Mouse (Mus musculus) lung, postnatal 14 days (tissue): ENCODE measurements around the gene Ints5.
"Not testable (repeated sequence)": the region's sequence is repeated elsewhere in the genome, so short reads cannot be mapped to it uniquely, and the experiment has no call there.

ENCODE experiments used
- DNase-seq: peaks from one replicate; pipeline ENCODE4 v3.0.0; 2021

The Ints5 gene

DNA sequence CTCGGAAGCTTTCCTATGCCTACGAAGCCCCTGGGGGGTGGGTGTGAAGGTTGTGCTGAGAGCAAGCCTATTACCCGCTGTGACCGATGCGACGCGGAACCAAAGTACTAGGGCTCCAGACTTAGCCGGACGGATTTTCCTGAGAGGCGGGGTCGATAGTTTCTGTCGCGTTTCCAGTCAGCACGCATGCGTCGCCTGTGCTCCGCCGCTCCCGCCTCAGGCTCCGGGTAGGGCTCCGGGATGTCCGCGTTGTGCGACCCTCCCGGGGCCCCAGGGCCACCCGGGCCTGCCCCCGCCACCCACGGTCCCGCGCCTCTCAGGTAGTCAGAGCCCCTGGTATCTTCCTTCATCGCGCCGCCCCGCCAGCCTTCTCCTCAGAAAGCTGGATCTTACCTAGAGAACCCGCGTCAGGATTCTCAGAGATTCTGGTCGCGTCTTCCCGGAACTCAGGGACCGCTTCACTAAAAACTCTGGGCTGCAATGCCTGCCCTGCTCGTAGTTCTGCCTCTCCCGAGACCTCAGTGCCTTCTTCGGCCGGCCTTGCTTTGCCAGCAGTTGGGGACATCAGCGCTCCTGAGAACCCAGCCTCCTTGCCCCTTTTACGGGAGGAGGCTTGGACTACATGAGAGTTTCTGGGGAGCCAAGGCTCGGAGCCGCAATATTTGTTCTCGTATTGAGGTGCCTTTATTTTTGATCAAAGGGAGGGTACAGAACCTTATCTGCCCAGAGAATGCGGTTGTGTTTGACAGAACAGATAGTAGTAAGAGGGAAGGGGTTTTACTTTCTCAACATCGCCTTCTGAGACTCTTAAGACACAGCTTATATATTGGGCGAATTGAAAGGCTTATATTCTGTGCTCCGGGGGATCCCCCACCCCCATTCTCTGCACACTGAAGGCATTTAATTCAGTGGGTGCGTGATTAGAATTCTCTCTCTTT is at the start of gene Ints5:
Ints5 (plus strand) TSS at position 177 of the 938 bp plus-strand sequence.
- DNase-seq: peak; percentile 86

DNA sequence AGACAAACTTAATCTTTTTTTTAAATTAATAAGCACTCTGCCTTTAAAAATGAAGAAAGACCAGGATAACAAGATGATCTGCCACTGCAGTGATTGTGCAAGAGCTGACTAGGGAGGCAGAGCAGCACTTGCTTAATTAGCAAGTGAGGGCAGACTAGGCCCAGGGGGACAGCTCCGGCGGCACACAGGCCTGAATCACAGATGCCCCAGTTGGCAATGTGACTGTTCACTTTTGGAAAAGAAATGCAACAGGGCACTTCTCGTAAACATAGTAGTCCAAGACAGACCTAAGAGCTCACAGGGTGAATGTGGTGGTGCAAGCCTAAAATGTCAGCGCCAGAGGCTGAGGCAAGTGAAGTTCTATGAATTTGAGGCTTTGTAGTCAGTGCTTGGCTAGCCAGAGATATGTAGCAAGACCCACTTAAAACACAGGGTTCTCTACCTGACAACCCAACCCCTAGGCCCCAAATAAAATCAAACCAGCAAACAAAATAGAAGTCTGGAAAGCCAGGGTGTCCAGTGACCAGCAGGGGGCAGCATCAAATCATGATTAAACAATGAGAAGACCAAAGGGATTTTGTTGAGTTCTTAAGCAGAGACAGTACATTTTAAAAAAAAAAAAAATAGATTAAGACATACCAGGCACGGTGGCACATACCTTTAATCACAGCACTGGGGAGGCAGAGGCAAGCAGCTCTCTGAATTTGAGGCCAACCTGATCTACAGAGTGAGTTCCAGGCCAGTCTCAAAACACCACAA is 48.3 kb upstream of the Ints5 start:
- DNase-seq: peak; percentile 90

DNA sequence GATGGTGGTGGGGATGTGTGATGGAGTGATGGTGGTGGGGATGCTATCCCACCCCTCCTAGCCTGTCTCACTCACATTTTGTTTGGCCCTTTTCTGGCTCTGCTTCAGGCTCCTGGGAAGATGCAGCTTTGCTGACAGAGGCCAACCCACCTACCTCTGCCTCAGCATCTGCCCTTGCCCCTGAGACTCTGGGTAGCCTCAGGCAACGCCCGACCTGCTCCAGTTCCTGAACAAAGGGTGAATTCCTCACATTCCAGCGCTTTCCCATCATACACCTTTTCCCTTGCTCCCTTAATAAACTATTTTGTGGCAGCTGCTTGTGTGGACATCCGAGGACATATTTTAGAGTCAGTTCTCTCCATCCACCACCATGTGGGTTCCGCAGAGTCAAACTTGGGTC is 44.4 kb upstream of the Ints5 start:
- DNase-seq: no peak

DNA sequence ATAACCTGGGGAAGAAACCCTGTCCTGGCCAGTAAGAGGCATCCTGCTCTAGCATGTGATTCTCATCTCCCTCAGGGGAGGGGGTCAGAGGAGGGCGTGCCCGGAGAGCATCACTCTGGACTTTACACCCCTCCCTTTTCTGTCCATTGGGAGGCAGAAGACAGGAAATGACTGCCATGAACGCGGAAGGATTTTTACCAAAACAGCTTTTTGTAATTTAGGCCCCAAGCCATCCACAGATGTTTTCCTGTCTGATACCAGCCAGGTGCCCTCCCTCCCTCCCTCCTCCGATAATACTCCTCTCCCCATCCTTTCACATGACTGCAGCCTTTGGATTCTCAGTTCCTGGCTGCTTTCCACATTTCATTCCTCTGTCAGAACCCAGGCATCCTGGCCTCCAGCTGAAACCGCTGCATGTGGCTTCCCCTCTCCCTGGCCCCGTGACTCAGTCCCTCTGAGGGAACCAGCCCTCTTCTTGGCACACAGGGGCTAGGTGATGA is 42.4 kb upstream of the Ints5 start, which contains the start of gene Lrrn4cl:
Lrrn4cl (plus strand) TSS at position 367 of the 500 bp plus-strand sequence.
- DNase-seq: no peak

DNA sequence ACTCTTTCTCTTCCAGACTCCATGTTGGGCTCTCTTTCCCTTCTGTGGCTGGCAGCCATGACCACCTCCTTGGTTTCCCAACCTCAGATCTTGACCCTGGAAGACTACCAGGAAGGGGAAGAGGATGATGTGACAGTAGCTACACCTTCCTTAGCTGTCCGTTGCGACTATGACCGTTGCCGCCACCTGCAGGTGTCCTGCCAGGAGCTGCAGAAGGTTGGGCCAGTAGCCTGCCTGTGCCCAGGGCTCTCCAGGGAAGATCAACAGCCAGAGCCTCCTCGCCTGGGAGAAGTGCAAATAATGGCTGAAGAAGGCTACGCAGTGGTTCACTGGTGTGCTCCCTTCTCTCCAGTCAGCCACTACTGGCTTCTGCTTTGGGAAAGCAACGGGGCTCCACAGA is 41.2 kb upstream of the Ints5 start:
- DNase-seq: peak; percentile 26

DNA sequence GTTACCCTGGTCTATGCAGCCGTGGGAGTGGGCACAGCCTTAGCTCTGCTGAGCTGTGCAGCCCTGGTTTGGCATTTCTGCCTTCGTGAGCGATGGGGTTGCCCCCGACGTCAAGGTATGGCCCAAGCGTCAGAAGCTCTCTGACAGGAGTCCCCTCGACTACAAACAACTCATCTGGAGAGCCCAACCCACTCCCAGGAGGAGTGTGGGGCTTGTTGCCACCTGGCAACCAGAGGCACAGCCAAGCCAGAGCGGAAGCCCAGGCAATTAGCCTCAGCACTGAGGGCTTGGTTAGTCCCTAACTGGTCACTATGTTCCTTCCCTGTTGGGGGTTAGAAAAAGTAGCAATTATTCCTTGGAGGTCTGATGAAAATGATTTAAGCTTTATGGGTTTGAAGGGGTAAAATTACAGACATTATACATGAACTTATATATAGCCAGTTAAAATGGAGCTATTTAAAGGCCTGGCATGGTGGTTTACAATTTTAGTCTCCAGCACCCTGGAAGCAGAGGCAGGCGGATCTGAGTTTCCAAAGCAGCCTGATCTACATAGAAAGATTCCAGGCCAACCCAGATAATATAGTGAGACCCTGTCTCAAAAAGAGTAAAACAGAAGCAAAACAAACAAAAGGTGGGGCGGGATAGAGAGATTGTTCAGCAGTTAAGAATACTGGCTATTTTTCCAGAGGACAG is 40.4 kb upstream of the Ints5 start:
- no peak for DNase-seq

DNA sequence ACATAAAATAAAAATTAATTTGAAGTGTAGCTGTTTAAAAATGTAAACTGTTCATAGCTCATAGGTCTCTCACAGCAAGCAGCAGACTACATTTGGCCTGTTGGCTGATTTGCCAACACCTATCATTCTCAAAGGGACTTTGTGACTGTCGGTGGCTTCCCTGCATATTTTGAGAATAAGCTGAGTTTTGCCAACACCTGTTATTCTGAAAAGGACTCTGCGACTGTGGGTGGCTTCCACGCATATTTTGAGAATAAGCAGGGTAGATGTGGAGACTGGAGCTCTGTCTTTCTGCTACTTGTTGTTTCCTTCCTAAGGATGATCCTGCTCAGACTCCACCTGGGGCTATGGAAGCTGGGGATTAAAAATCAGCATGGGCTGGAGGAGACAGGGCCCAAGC is 39.7 kb upstream of the Ints5 start:
- no peak for DNase-seq

DNA sequence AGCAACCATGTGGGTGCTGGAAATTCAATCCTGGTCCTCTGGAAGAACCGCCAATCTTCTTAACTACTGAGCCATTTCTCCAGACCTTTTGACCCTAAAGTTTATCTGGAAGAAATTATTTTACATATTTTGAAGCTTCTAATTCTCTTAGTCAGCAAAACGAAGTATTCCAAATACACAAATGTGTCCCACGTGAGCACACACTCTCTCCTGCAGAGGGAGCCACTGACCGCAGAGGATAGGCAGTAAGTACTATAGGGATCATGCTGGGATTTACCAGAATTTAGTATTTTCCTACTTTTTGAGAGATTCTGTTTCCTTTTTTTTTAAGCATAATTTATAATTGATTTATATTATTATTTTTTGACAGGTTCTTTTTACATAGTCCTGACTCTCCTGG is 35.1 kb upstream of the Ints5 start:
- peak; percentile 75 for DNase-seq

DNA sequence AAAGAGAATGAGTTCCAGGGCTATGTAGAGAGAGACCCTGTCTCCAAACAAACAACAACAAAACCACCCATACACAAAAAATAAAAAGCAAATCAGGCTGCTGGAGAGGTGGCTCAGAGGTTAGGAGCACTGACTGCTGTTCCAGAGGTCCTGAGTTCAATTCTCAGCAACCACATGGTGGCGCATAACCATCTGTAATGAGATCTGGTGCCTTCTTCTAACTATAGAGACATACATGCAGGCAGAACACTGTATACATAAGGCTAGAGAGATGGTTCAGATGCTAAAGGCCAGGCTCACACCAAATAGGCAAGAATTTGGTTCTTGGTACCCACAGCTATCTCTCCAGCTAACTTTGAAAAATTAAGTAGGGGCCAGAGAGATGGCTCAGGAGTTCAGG is 33.8 kb upstream of the Ints5 start:
- peak; percentile 52 for DNase-seq

DNA sequence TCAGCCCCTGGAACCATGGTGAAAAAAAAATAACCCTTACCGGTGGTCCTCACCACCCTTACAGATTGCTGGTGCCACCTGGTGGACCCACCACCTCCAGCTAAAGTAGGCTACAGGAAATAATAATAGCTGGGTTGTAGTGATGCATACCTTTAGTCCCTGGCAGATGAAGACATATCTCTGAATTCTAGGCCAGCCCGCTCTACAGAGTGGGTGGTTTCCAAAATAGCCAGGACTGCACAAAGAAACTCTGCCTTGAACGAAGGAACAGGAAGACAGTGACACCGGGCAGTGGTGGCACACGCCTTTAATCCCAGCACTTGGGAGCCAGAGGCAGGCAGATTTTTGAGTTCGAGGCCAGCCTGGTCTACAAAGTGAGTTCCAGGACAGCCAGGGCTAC is 28.5 kb upstream of the Ints5 start:
- DNase-seq: no peak

DNA sequence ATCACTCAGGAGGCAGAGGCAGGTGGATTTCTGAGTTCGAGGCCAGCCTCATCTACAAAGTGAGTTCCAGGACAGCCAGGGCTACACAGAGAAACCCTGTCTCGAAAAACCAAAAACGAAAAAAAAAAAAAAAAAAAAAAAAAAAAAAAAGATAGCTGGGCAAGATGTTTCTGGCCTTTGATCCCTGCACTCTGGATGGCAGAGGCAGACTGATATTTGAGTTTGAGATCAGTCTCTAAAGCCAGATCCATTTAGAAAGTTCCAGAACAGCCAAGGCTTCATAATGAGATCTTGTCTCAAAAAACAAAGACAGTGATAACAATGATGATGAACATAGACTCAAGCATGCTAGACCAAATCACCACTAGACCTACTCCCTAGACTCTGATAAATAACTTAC is 22.4 kb upstream of the Ints5 start:
- not testable (repeated sequence) for DNase-seq

DNA sequence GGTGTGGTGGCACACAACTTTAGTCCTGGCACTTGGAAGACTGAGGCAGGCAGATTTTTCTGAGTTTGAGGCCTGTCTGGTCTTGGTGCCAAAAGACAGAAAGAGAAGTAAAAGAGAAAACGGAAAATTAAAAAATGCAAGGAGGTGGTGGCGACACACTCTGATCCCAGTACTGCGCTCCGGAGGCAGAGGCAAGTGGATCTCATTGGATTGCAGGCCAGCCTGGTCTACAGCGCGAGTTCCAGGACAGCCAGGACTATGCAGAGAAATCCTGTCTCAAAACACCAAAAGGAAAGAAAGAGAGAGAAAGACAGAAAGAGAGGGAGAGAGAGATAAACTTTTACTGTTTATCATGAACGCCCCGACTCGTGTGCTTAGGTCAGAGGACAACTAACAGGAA is 22.0 kb upstream of the Ints5 start:
- DNase-seq: no peak

DNA sequence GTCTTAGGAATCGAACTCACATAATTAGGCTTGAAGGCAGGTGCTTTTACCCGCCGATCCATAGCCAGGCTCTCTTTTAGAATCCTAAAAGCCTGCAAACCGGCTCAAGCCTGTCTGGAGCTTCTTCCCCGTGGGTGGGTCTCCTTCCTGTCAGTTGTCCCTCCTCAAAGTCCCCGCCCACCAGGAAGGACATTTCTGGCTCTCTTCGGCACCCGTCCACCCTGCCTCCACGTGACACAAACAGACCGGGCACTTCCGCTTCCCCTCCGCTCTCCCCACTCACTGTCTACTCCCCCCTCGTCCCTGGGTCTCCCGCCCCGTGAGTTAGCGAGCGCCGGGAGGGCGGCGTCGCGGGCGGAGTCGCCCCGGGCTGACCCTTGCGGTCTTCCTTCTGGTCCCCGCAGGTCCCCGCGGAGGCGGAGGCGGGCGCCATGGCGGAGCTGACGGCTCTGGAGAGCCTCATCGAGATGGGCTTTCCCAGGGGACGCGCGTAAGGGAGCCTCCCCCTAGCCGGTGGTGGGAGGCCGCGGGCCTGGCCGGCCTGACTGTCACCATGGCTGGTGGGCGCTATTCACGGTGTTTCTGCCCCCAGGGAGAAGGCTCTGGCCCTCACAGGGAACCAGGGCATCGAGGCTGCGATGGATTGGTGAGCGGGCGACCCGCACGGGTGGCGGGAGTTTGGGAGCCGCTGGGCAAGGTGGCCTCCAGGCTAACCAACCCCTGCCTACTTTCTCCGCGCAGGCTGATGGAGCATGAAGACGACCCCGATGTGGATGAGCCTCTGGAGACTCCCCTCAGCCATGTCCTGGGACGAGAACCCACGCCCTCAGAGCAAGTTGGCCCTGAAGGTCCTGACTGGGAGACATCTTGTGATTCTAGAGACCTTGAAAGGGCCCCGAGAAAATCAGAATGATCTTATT is 21.3 kb upstream of the Ints5 start, which contains the start of gene Ubxn1:
Ubxn1 (plus strand) TSS at position 230 of the 920 bp plus-strand sequence.
- peak; percentile 96 for DNase-seq

DNA sequence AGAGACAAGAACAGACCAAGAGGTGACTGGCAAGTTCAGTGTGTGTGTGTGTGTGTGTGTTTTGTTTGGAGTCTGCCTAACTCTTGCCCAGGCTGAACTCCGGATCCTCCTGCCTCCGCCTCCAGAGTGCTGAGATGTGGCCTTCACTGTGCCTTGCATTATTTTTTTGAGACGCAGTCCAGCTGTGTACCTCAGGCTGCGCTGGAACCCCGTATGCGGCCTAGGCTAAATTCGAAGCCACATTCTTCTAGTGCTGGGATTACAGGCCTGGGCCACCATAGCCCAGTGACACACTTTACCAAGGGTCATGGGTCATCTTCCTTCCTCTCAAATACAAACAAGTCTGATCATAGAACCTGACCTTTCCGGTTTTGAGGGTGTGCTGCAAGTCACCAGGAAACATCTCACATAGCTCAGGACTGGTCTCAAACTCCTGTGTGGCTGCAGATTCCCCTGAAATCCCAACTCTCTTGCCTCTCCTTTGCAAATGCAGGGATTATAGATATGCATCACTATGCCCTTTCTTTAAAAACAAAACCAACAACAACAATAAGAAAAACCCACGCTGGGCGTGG is 20.5 kb upstream of the Ints5 start:
- DNase-seq: no peak

DNA sequence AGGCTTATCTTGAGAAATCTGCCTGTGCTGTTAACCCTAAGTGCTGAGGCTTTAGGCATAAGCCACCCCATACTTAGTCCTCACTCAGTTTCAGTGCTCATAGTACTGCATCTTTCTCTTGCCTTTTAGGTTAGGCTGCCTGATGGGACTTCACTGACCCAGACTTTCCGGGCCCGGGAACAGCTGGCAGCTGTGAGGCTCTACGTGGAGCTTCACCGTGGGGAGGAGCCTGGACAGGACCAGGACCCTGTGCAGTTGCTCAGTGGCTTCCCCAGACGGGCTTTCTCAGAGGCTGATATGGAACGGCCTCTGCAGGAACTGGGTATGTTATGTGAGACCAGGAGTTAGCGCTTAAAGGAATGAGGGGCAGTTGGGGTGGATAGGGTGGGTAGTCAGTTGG is 17.8 kb upstream of the Ints5 start:
- DNase-seq: no peak

DNA sequence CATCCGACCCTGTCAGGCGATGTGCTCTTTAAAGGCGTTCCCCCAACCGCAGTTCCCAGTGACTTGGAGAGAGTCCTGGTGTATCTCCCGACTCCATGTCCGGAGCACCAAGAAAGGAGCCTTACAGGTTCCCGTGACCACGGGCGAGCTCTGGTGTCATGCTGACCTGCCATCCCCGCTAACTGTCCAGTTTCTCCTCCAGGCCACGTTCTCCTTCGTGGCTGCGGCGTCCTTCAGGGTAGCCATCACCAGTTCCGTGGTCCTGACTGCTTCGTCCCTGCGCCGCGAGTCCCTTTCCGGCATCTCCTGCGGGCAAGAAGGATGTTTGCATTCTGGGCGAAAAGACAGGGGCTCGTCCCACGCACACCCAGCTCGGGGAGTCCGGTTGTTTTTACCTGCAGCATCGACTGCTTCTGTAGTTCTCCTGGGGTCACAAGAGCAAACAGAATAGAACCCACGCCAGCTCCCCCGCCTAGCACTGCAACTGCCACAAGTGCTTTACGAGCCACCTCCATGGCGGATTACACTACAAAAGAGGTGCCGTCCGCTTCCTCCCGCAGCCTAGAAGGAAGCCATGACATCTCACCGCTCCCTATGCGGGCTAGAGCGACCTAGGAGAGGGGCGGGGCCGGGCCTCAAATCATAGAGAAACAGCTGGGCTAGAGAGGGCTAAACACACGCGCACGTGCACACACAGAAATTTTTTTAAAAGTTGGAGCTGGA is 12.3 kb upstream of the Ints5 start, which contains the start of gene Uqcc3:
Uqcc3 (minus strand) TSS at position 613 of the 723 bp plus-strand sequence.
- DNase-seq: peak; percentile 90

DNA sequence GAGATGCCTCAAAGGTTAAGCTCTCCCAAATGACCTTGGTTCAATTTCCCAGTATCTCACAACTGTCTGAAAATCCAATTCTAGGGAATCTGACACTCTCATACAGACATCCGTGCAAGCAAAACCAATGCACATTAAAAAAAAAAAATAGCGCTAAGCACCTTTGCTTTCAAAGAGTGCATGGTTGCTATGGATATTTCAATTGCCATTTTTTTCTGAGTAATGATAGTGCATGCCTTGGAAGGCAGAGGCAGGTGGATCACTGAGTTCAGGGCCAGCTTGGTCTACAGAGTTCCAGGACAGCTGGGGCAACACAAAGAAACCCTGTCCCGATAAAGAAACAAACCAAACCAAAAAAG is 11.8 kb upstream of the Ints5 start:
- no peak for DNase-seq

DNA sequence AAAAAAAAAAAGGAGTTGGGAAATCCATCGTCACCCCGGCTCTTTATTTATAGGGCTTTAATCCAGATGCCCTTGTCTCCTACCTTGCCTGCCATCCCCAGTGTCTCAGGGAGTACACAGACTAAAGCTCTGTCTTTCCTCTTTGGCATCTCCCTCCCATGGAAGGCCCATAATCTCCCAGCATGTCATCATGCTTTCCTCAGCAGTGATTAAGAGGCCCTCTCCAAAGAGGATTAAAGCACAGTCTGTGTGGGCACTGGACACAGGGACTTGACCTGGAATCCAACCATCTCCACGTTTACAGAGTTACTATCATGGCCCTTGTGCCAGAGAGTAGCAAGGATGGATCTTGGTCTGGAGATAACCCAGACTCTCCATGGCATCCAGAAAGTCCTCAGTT is 9.2 kb upstream of the Ints5 start, which contains the start of the genes Lbhd1 and Gm49403:
Lbhd1 (plus strand) TSS at position 117 of the 400 bp plus-strand sequence.
Gm49403 (plus strand) TSS at position 315 of the 400 bp plus-strand sequence.
- no peak for DNase-seq

DNA sequence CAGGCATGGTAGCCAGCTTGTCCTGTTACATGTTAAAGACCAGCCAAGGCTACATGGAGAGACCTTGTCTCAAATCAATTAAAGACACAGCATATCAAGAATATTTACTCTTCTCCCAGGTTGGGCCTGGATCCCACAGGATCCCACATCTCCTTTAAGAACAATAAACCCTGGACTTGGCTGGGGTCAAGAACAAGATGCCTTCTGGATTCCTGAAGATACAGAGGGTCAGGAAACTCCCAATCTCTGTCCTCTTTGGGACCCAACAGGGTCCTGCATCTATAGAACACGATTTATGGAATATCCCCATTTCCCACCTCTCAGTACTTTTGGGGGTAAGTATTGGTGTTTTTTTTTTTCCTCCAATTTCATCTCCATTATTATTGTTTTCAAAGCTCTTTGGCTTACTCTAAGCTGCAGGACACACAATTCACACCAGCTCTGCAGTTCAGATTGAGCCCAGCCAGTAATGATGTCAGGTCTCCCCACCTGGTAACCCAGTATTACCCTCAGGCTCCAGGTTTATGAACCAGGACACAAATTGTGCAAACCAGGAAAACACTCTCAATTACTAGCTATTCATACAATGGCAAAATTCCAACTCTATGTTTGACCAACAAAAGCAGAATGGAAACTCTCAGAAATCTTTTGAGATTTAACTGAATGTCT is 5.8 kb upstream of the Ints5 start:
- DNase-seq: no peak
